Mouse (Mus musculus) MEL (cell line): ENCODE measurements around the gene Rad51b. TPM values are rescaled to one million over a fixed set of nuclear protein-coding genes. Genes with fewer than 3 reads are reported as not detected.

ENCODE experiments used
- DNase-seq: peaks from one replicate; pipeline ENCODE4 v3.0.0; 2011; ENCODE audit warnings: low read depth, low spot score
- H3K27ac ChIP-seq: 2 replicates; pipeline ENCODE4 v1.5.1; 2012; ENCODE audit warnings: low read depth, mild to moderate bottlenecking, control low read depth, low read length, moderate library complexity; ENCODE audit not compliant: control insufficient read depth
- H3K27me3 ChIP-seq, 2 experiments: fragments of 150-350 bp in 1 of 2; sonication (generic) in 1 of 2; 2 replicates each; pipeline ENCODE4 v1.6.1; 2012; ENCODE audit warnings: low read length in 2 of 2, mild to moderate bottlenecking in 2 of 2, improper control_type of control experiment in 1 of 2, moderate library complexity in 1 of 2; ENCODE audit not compliant: insufficient read depth in 2 of 2, control insufficient read depth in 1 of 2
- H3K36me3 ChIP-seq, 2 experiments: 2 replicates each; pipeline ENCODE4 v1.6.1; 2012 to 2014; ENCODE audit warnings: low read length in 2 of 2, improper control_type of control experiment in 1 of 2, inconsistent platforms in 1 of 2, mild to moderate bottlenecking in 1 of 2; ENCODE audit not compliant: insufficient read depth in 2 of 2, control insufficient read depth in 1 of 2
- H3K4me1 ChIP-seq, 2 experiments: fragments of 150-350 bp in 1 of 2; sonication (generic) in 1 of 2; 2 replicates each; pipeline ENCODE4 v1.6.1; 2012; ENCODE audit warnings: low read length in 2 of 2, improper control_type of control experiment in 1 of 2, mild to moderate bottlenecking in 1 of 2; ENCODE audit not compliant: insufficient read depth in 2 of 2, control insufficient read depth in 1 of 2
- H3K4me3 ChIP-seq, 2 experiments: fragments of 150-350 bp in 1 of 2; sonication (generic) in 1 of 2; 2 replicates each; pipeline ENCODE4 v1.5.1; 2012; ENCODE audit warnings: low read depth in 2 of 2, low read length in 2 of 2, mild to moderate bottlenecking in 2 of 2, moderate library complexity in 2 of 2, control low read depth in 1 of 2, improper control_type of control experiment in 1 of 2; ENCODE audit not compliant: control insufficient read depth in 1 of 2, insufficient read depth in 1 of 2
- H3K79me2 ChIP-seq: 2 replicates; pipeline ENCODE4 v1.6.1; 2012; ENCODE audit warnings: mild to moderate bottlenecking, low read length, moderate library complexity; ENCODE audit not compliant: control insufficient read depth, poor library complexity, insufficient read depth
- H3K9ac ChIP-seq: 2 replicates; pipeline ENCODE4 v1.6.1; 2012; ENCODE audit warnings: low read depth, mild to moderate bottlenecking, control low read depth, low read length, moderate library complexity; ENCODE audit not compliant: control insufficient read depth, poor library complexity, severe bottlenecking
- H3K9me3 ChIP-seq: fragments of 150-350 bp; sonication (generic); replicated peaks from 2 replicates; pipeline ENCODE4 v1.6.1; 2012; ENCODE audit warnings: mild to moderate bottlenecking, low read length, improper control_type of control experiment, moderate library complexity; ENCODE audit not compliant: insufficient read depth
- BHLHE40 ChIP-seq: IDR thresholded peaks from 2 replicates; pipeline ENCODE4 v1.6.1; 2012; ENCODE audit warnings: low read depth, mild to moderate bottlenecking, inconsistent platforms, low read length, improper control_type of control experiment, borderline replicate concordance
- CHD1 ChIP-seq: IDR thresholded peaks from 2 replicates; pipeline ENCODE4 v1.6.1; 2012; ENCODE audit warnings: low read depth, mild to moderate bottlenecking, inconsistent platforms, low read length, improper control_type of control experiment
- CTCF ChIP-seq, 3 experiments: IDR thresholded peaks in 2 of 3; conservative IDR thresholded peaks in 1 of 3; 2 replicates each; pipeline ENCODE4 v1.5.1; 2011 to 2012; ENCODE audit warnings: low read length in 3 of 3, low read depth in 2 of 3, mild to moderate bottlenecking in 2 of 3, improper control_type of control experiment in 1 of 3, inconsistent platforms in 1 of 3, mixed read lengths in 1 of 3, moderate library complexity in 1 of 3; ENCODE audit not compliant: control insufficient read depth in 1 of 3, insufficient read depth in 1 of 3, poor library complexity in 1 of 3, severe bottlenecking in 1 of 3
- EP300 ChIP-seq, 2 experiments: IDR thresholded peaks; 2 replicates each; pipeline ENCODE4 v1.6.1; 2011; ENCODE audit warnings: improper control_type of control experiment in 2 of 2, low read length in 2 of 2, low read depth in 1 of 2, mild to moderate bottlenecking in 1 of 2
- ETS1 ChIP-seq: IDR thresholded peaks from 2 replicates; pipeline ENCODE4 v1.6.1; 2012; ENCODE audit warnings: low read depth, mild to moderate bottlenecking, inconsistent platforms, low read length, improper control_type of control experiment, moderate library complexity
- GABPA ChIP-seq: IDR thresholded peaks from 2 replicates; pipeline ENCODE4 v1.6.1; 2012; ENCODE audit warnings: low read depth, mild to moderate bottlenecking, inconsistent platforms, low read length, improper control_type of control experiment, moderate library complexity
- GATA1 ChIP-seq: IDR thresholded peaks from 2 replicates; pipeline ENCODE4 v1.6.1; 2011; ENCODE audit warnings: low read depth, low read length, improper control_type of control experiment
- MAFK ChIP-seq: IDR thresholded peaks from 2 replicates; pipeline ENCODE4 v1.6.1; 2011; ENCODE audit warnings: low read depth, mild to moderate bottlenecking, low read length, improper control_type of control experiment, borderline replicate concordance
- MAZ ChIP-seq: IDR thresholded peaks from 2 replicates; pipeline ENCODE4 v1.6.1; 2012; ENCODE audit warnings: low read depth, mild to moderate bottlenecking, inconsistent platforms, low read length, improper control_type of control experiment
- MXI1 ChIP-seq: IDR thresholded peaks from 2 replicates; pipeline ENCODE4 v1.6.1; 2011; ENCODE audit warnings: mild to moderate bottlenecking, low read depth, low read length, improper control_type of control experiment
- MYB ChIP-seq: IDR thresholded peaks from 2 replicates; pipeline ENCODE4 v1.6.1; 2011; ENCODE audit warnings: mild to moderate bottlenecking, low read depth, low read length, improper control_type of control experiment
- NELFE ChIP-seq: IDR thresholded peaks from 2 replicates; pipeline ENCODE4 v1.6.1; 2011; ENCODE audit warnings: low read depth, low read length, improper control_type of control experiment
- POLR2AphosphoS5 ChIP-seq: IDR thresholded peaks from 2 replicates; pipeline ENCODE4 v1.6.1; 2012; ENCODE audit warnings: low read depth, borderline replicate concordance, mild to moderate bottlenecking, inconsistent platforms, low read length, moderate library complexity, mixed read lengths
- RAD21 ChIP-seq: IDR thresholded peaks from 2 replicates; pipeline ENCODE4 v1.6.1; 2011; ENCODE audit warnings: mild to moderate bottlenecking, low read depth, low read length, improper control_type of control experiment
- SIN3A ChIP-seq: IDR thresholded peaks from 2 replicates; pipeline ENCODE4 v1.6.1; 2012; ENCODE audit warnings: low read length, improper control_type of control experiment, inconsistent platforms
- TCF12 ChIP-seq: IDR thresholded peaks from 2 replicates; pipeline ENCODE4 v1.6.1; 2014; ENCODE audit warnings: low read depth, mild to moderate bottlenecking, inconsistent platforms, low read length, improper control_type of control experiment, moderate library complexity
- UBTF ChIP-seq: IDR thresholded peaks from 2 replicates; pipeline ENCODE4 v1.6.1; 2012; ENCODE audit warnings: low read depth, mild to moderate bottlenecking, inconsistent platforms, low read length, improper control_type of control experiment, moderate library complexity, borderline replicate concordance; ENCODE audit not compliant: insufficient read depth
- USF1 ChIP-seq: IDR thresholded peaks from 2 replicates; pipeline ENCODE4 v1.6.1; 2014; ENCODE audit warnings: low read depth, mild to moderate bottlenecking, inconsistent platforms, low read length, improper control_type of control experiment, moderate library complexity
- ZC3H11A ChIP-seq: IDR thresholded peaks from 2 replicates; pipeline ENCODE4 v1.6.1; 2012; ENCODE audit warnings: low read depth, mild to moderate bottlenecking, inconsistent platforms, low read length, improper control_type of control experiment
- ZMIZ1 ChIP-seq: IDR thresholded peaks from 2 replicates; pipeline ENCODE4 v1.6.1; 2012; ENCODE audit warnings: low read depth, mild to moderate bottlenecking, inconsistent platforms, low read length, improper control_type of control experiment, moderate library complexity
- polyA plus RNA-seq, 2 experiments: library from polyadenylated mRNA; stranded (reverse) in 1 of 2; unstranded in 1 of 2; fragments of >175 nt in 1 of 2; fragments of >200 nt in 1 of 2; gene quantifications; 2 replicates each; pipeline versions ENCODE4 v1.2.1 to v1.2.4; 2012; ENCODE audit warnings: low replicate concordance in 2 of 2, low read depth in 1 of 2; ENCODE audit not compliant: insufficient read length in 2 of 2, insufficient read depth in 1 of 2, missing spikeins in 1 of 2
- total RNA-seq: library from RNA; depleted of rRNA; stranded (reverse); fragments of 300-350 nt; gene quantifications from 2 replicates; pipeline ENCODE4 v1.2.3, GENCODE M21; 2012

The Rad51b gene
- total and polyA plus RNA-seq, 3 experiments, result 3.6 to 5.7 TPM; not detected in 1

DNA sequence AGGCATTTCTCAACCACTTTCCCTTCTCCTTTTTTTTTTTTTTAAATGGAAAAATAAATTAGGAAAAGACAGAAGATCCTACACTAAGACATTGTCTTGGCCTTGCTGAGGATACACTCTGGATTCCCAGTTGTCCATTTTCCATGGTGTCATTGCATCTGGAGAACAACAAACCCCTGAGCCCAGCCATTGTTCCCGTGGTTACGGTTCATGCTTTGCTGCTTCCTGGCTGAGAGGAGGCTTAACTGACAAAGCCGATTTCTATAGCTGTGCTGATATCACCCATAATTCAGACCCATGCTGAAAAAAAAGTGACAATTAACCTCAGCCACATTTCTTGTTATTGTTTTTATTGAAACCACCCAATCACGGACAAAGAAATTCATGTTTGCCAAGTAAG, 295.1 kb downstream of the Rad51b start:
- no peak overlapping the region for H3K9ac ChIP-seq
- no peaks in the 10 kb centered on the region for H3K36me3 ChIP-seq
- H3K4me3 ChIP-seq, result no peak overlapping the region
- no peaks in the 10 kb centered on the region; a peak in 1 of 4 replicates for H3K4me1 ChIP-seq
- H3K9me3 ChIP-seq, result no peaks in the 10 kb centered on the region
- no peaks in the 10 kb centered on the region for H3K79me2 ChIP-seq
- H3K27ac ChIP-seq, result no peak overlapping the region
- no peak for DNase-seq
- no peaks in the 10 kb centered on the region for H3K27me3 ChIP-seq
- no peak for TF ChIP-seq GABPA
- no peak for TF ChIP-seq UBTF

DNA sequence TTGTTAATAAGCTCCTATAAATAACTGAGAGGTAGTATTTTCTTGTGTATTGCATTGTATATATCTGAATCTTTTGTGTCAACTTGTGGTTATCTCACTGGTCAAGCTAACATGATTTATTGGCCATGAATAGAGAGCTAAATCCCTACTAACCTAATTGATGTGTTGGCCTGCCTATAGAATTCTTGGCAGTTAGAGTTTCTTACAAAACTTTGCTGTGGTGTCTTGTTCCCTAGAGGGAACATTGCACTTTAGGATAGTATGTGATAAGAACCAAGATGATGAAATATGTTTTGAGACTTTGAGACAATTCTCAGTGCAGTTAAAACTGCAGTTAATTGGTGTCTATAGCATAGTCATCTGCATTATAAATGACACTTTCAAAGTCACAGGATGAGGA, 299.8 kb downstream of the Rad51b start:
- no peaks in the 10 kb centered on the region for H3K79me2 ChIP-seq
- no peak overlapping the region for H3K9ac ChIP-seq
- no peaks in the 10 kb centered on the region; a peak in 1 of 4 replicates for H3K4me1 ChIP-seq
- H3K27me3 ChIP-seq, result no peaks in the 10 kb centered on the region
- no peaks in the 10 kb centered on the region for H3K36me3 ChIP-seq
- TF ChIP-seq UBTF (no peak), POLR2AphosphoS5 (no peak), GATA1 (no peak), NELFE (no peak), CTCF (IDR thresholded peaks at IDR 0.05 in 2 of 3, conservative IDR thresholded peaks at IDR 0.05 in 1 of 3; ENCODE audit: control insufficient read depth in 1 of 3, insufficient read depth in 1 of 3, low read depth in 2 of 3, low read length in 3 of 3, poor library complexity in 1 of 3, severe bottlenecking in 1 of 3) (no peak), ETS1 (no peak), EP300 (IDR thresholded peaks at IDR 0.05; ENCODE audit: low read depth in 1 of 2, low read length in 2 of 2) (no peak), MAFK (no peak), MXI1 (no peak), SIN3A (no peak), CHD1 (no peak), USF1 (no peak), MYB (no peak), BHLHE40 (no peak), TCF12 (no peak), ZMIZ1 (no peak), ZC3H11A (no peak), MAZ (no peak), RAD21 (no peak), GABPA (no peak)
- DNase-seq, result no peak
- no peaks in the 10 kb centered on the region for H3K9me3 ChIP-seq
- H3K4me3 ChIP-seq, result no peak overlapping the region
- no peak overlapping the region for H3K27ac ChIP-seq
